Mouse (Mus musculus) midbrain, embryonic 11.5 days (tissue): ENCODE results near the gene Ankrd6. TPM values are rescaled to one million over a fixed set of nuclear protein-coding genes. Genes with fewer than 3 reads are reported as not detected.
"Not testable (repeated sequence)": the region's sequence is repeated elsewhere in the genome, so short reads cannot be mapped to it uniquely, and the experiment has no call there.

Source experiments
- ATAC-seq: fragments of 200-750 bp; cut with Nextera tagmentation; 2 replicates; pipeline ENCODE4 v1.8.0; 2017; ENCODE audit warnings: moderate TSS enrichment, moderate library complexity; ENCODE audit not compliant: low FRiP score
- DNase-seq: peaks from one replicate; pipeline ENCODE4 v3.0.0; 2015; ENCODE audit warnings: low spot score; ENCODE audit errors: missing footprints
- H3K27ac ChIP-seq: fragments of 300-500 bp; sonication (generic); 2 replicates; pipeline ENCODE4 v1.5.1; 2014; ENCODE audit warnings: low read depth, low read length
- H3K27me3 ChIP-seq: fragments of 300-500 bp; sonication (generic); 2 replicates; pipeline ENCODE4 v1.6.1; 2014; ENCODE audit warnings: mild to moderate bottlenecking, low read length, moderate library complexity, mixed read lengths; ENCODE audit not compliant: control insufficient read depth, insufficient read depth
- H3K36me3 ChIP-seq: fragments of 300-500 bp; sonication (generic); 2 replicates; pipeline ENCODE4 v1.6.1; 2014; ENCODE audit warnings: mild to moderate bottlenecking, low read length, moderate library complexity, mixed read lengths; ENCODE audit not compliant: control insufficient read depth, insufficient read depth
- H3K4me1 ChIP-seq: fragments of 300-500 bp; sonication (generic); 2 replicates; pipeline ENCODE4 v1.6.1; 2014; ENCODE audit warnings: low read length; ENCODE audit not compliant: control insufficient read depth, insufficient read depth
- H3K4me2 ChIP-seq: fragments of 300-500 bp; sonication (generic); 2 replicates; pipeline ENCODE4 v1.6.1; 2014; ENCODE audit warnings: mild to moderate bottlenecking, moderate library complexity
- H3K4me3 ChIP-seq: fragments of 300-500 bp; sonication (generic); 2 replicates; pipeline ENCODE4 v1.5.1; 2014; ENCODE audit warnings: low read depth, low read length
- H3K9ac ChIP-seq: fragments of 300-500 bp; sonication (generic); 2 replicates; pipeline ENCODE4 v1.6.1; 2014; ENCODE audit warnings: low read length
- H3K9me3 ChIP-seq: fragments of 300-500 bp; sonication (generic); 2 replicates; pipeline ENCODE4 v1.6.1; 2016; ENCODE audit warnings: low read length; ENCODE audit not compliant: control insufficient read depth
- WGBS: fragments of 180-500 bp; shearing (Covaris S2); extraction: QIAGEN DNeasy Blood & Tissue Kit; methylation state at CpG from one replicate; pipeline ENCODE4 v1.1.7; 2014; 5-methylcytosine and 5-hydroxymethylcytosine counted together
- polyA plus RNA-seq: library from polyadenylated mRNA; unstranded; fragments of >200 nt; fragmentation: Nextera tagmentation; extraction: Ambion mirVana; gene quantifications from 2 replicates; pipeline ENCODE4 v1.2.1, GENCODE M21; 2014

The Ankrd6 gene
- polyA plus RNA-seq, 1 experiment from 2014 or later, result 33.2 TPM

GRCm38 (mm10) chr4:32964619-32965018 is 14.0 kb upstream of the Ankrd6 start:
- 89% methylated on average over 19 of the region's 19 CpGs for WGBS
- DNase-seq, ATAC-seq, H3K27ac ChIP-seq, H3K36me3 ChIP-seq, H3K27me3 ChIP-seq, H3K9me3 ChIP-seq, H3K4me2 ChIP-seq, H3K9ac ChIP-seq, H3K4me3 ChIP-seq, H3K4me1 ChIP-seq: not testable (repeated sequence)

GRCm38 (mm10) chr4:32961394-32961793 is 10.8 kb upstream of the Ankrd6 start:
- Histone ChIP-seq H3K27me3 (no peaks in the 10 kb centered on the region), H3K4me2 (no peak overlapping the region), H3K36me3 (no peaks in the 10 kb centered on the region), H3K4me1 (no peaks in the 10 kb centered on the region), H3K9ac (no peak overlapping the region), H3K9me3 (no peaks in the 10 kb centered on the region), H3K4me3 (no peak overlapping the region), H3K27ac (no peak overlapping the region)
- ATAC-seq (no peak), DNase-seq (no peak)
- WGBS, result 88% methylated on average over 3 of the region's 3 CpGs

GRCm38 (mm10) chr4:32956423-32956822 is 5.8 kb upstream of the Ankrd6 start:
- Histone ChIP-seq H3K27me3 (peaks cover 4% of the 10 kb centered on the region; the same call in 1 of the 2 replicates), H3K4me3 (no peak overlapping the region), H3K9me3 (no peaks in the 10 kb centered on the region), H3K27ac (no peak overlapping the region), H3K9ac (no peak overlapping the region), H3K4me2 (no peak overlapping the region), H3K4me1 (peaks cover 2% of the 10 kb centered on the region; the same call in 1 of the 2 replicates), H3K36me3 (no peaks in the 10 kb centered on the region)
- ATAC-seq (no peak), DNase-seq (no peak)
- WGBS, result 36% methylated on average over 2 of the region's 2 CpGs

- Histone ChIP-seq H3K27me3 (peaks cover 7% of the 10 kb centered on the region; the same call in 1 of the 2 replicates), H3K4me3 (no peak overlapping the region), H3K4me1 (peaks cover 10% of the 10 kb centered on the region; the same call in 1 of the 2 replicates), H3K9me3 (no peaks in the 10 kb centered on the region; the same call in 1 of the 2 replicates), H3K9ac (no peak overlapping the region), H3K27ac (no peak overlapping the region), H3K4me2 (no peak overlapping the region), H3K36me3 (no peaks in the 10 kb centered on the region)
- 22% methylated on average over 7 of the region's 7 CpGs for WGBS
- DNase-seq (no peak), ATAC-seq (no peak)
Measured at GRCm38 (mm10) chr4:32952681-32953080, 2.0 kb upstream of the Ankrd6 start.

- 7% methylated on average over 34 of the region's 34 CpGs for WGBS
- H3K4me2 ChIP-seq, result peak overlapping the region; percentile 89
- H3K27me3 ChIP-seq, result peaks cover 7% of the 10 kb centered on the region; the same call in 1 of the 2 replicates
- no peaks in the 10 kb centered on the region for H3K36me3 ChIP-seq
- peaks cover 10% of the 10 kb centered on the region; the same call in 1 of the 2 replicates for H3K4me1 ChIP-seq
- H3K4me3 ChIP-seq, result peak overlapping the region; percentile 77
- H3K9me3 ChIP-seq, result no peaks in the 10 kb centered on the region; the same call in 1 of the 2 replicates
- ATAC-seq (peak; percentile 62), DNase-seq (peak; percentile 95)
- H3K27ac ChIP-seq, result no peak overlapping the region
- H3K9ac ChIP-seq, result peak overlapping the region; percentile 79
Measured at GRCm38 (mm10) chr4:32951035-32951940, 647 bp upstream of the Ankrd6 start.

- no peaks in the 10 kb centered on the region; the same call in 1 of the 2 replicates for H3K9me3 ChIP-seq
- DNase-seq (no peak), ATAC-seq (no peak)
- H3K4me2 ChIP-seq, result no peak overlapping the region
- peaks cover 7% of the 10 kb centered on the region; the same call in 1 of the 2 replicates for H3K27me3 ChIP-seq
- no peak overlapping the region for H3K9ac ChIP-seq
- H3K4me3 ChIP-seq, result no peak overlapping the region
- H3K27ac ChIP-seq, result no peak overlapping the region
- WGBS, result 47% methylated on average over 10 of the region's 10 CpGs
- no peaks in the 10 kb centered on the region for H3K36me3 ChIP-seq
- peaks cover 10% of the 10 kb centered on the region; the same call in 1 of the 2 replicates for H3K4me1 ChIP-seq
Measured at GRCm38 (mm10) chr4:32948696-32949095, 1.9 kb downstream of the Ankrd6 start.

GRCm38 (mm10) chr4:32947631-32948030 is 3.0 kb downstream of the Ankrd6 start:
- 0 out of 2 replicates have a peak, but pooled peaks have one; percentile 9 for ATAC-seq
- H3K9me3 ChIP-seq, result no peaks in the 10 kb centered on the region; the same call in 1 of the 2 replicates
- H3K4me2 ChIP-seq, result no peak overlapping the region
- H3K4me1 ChIP-seq, result peaks cover 10% of the 10 kb centered on the region; the same call in 1 of the 2 replicates
- H3K36me3 ChIP-seq, result no peaks in the 10 kb centered on the region
- 41% methylated on average over 4 of the region's 4 CpGs for WGBS
- no peak overlapping the region for H3K9ac ChIP-seq
- peaks cover 7% of the 10 kb centered on the region; the same call in 1 of the 2 replicates for H3K27me3 ChIP-seq
- H3K27ac ChIP-seq, result no peak overlapping the region
- no peak overlapping the region for H3K4me3 ChIP-seq
- no peak for DNase-seq

GRCm38 (mm10) chr4:32940984-32941383 is 9.7 kb downstream of the Ankrd6 start:
- Histone ChIP-seq H3K27ac (no peak overlapping the region), H3K4me3 (no peak overlapping the region), H3K4me2 (no peak overlapping the region), H3K27me3 (no peaks in the 10 kb centered on the region), H3K4me1 (peaks cover 5% of the 10 kb centered on the region), H3K36me3 (no peaks in the 10 kb centered on the region), H3K9ac (no peak overlapping the region), H3K9me3 (no peaks in the 10 kb centered on the region)
- no peak for DNase-seq
- ATAC-seq, result no peak
- WGBS, result 59% methylated on average over 4 of the region's 4 CpGs

GRCm38 (mm10) chr4:32939964-32940363 is 10.7 kb downstream of the Ankrd6 start:
- Histone ChIP-seq H3K4me3 (no peak overlapping the region), H3K27me3 (no peaks in the 10 kb centered on the region), H3K9ac (0 out of 2 replicates have a peak overlapping the region, but pooled peaks have one; percentile 9), H3K9me3 (no peaks in the 10 kb centered on the region), H3K4me2 (no peak overlapping the region), H3K4me1 (peaks cover 5% of the 10 kb centered on the region), H3K27ac (no peak overlapping the region), H3K36me3 (no peaks in the 10 kb centered on the region)
- 70% methylated on average over 5 of the region's 5 CpGs for WGBS
- no peak for DNase-seq
- ATAC-seq, result no peak
